Mouse (Mus musculus): Measurements from ENCODE around the gene Aknad1.

DNA sequence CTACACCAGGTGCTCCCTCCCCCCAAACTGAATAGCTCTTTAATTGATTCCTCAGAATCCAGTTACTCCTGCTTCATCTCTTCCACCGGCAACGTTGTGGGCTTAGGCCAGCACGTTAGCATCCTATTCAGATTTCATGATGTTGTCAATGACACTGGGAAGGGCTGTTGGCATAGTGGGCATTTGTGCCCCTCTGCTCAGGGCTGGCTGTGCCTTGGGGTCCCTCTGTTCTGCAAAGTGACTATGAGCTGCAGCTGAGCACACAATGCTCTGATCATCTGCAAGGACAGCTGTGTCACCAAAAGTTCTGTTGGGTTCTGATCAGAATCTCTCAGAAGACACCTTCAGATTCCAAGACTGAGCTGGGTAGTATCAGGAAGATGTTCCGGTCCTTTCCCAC, 4.6 kb downstream of the Aknad1 start:
- TF ChIP-seq POLR2A (IDR thresholded peaks at IDR 0.05; ENCODE audit: low read depth, low read length) (no peak), CTCF (IDR thresholded peaks at IDR 0.05; ENCODE audit: extremely low read depth, insufficient read depth, insufficient read length, insufficient replicate concordance) (no peak)

Measured in spleen, adult 2 months (tissue).